Mouse (Mus musculus) naive thymus-derived CD4-positive, alpha-beta T cell, adult 2 months (primary cell): ENCODE data around the gene Cym.

Experiments used
- DNase-seq: peaks from one replicate; pipeline ENCODE4 v3.0.0-alpha.2; 2011; ENCODE audit warnings: low read depth

The Cym gene

GRCm38 (mm10) chr3:107221608-107222007 is at the start of gene Cym:
Cym (minus strand) TSS chr3:107221732.
- DNase-seq, result no peak

GRCm38 (mm10) chr3:107266814-107267345 is 45.3 kb upstream of the Cym start:
- DNase-seq, result no peak

- DNase-seq, result no peak
These were observed 40.3 kb upstream of the Cym start for GRCm38 (mm10) chr3:107261851-107262165.

DNA sequence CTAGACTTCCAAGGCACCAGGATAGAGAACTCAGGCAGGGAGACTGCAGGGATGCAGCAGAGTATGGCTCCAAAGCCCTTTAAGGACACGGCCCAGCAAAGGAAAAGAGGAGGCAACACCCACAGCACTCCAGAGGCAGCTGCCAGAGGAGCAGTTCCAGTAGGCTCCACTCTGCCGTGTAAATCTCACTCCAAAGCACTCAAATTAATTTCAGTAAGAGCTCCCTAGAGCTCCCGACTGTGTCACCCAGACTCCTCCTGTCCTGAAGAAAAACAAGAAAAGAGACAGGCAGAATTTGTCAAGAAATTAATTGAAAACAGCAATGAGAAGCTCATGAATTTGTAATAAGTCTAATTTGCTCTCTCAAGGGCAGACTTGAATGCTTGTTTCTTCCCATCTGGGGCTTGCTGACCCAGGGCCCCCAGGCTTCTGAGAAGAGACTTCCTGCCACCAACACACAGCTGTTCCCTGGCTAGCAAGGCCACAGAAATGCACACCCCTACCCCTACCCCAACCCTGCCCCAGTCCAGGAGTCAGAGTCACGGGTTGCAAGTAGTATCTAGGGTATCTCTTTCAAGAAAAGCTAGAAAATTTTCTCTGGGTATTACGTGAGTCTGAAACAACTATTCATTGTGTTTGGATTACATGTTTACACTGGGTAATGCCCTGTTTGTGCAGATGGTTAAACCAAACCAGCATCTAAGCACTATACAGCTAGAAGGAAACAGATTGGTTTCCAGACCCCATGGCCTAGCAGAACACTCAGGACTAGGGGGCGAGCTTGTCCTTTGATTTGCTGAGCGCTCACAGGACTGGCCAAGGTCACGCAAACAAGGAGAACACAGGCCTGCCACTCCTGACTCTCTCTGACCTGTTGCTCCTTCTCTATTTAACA is 39.7 kb upstream of the Cym start:
- DNase-seq, result no peak

DNA sequence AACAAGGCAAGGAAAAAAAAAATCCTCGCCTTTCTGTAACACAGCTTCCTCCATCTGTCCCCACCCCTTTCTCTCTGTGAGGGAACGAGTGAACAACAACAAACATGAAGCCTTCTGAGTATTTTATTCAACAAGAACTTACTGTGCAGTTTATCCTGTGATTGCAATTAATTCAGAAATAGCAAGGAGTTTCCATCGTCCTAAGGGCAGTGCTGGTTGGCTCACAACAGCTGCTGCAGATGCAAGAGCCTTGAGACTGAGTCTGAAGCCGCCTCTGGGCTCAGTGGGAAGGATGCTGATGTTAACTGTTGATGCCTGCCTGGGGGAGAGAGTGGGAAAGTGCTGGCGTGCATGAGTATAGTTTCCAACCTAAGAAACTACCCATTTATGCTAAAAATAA is 36.4 kb upstream of the Cym start:
- DNase-seq, result no peak

GRCm38 (mm10) chr3:107256724-107257123 is 35.2 kb upstream of the Cym start:
- DNase-seq, result no peak

- DNase-seq, result no peak
These were observed 34.5 kb upstream of the Cym start for GRCm38 (mm10) chr3:107255992-107256391.

DNA sequence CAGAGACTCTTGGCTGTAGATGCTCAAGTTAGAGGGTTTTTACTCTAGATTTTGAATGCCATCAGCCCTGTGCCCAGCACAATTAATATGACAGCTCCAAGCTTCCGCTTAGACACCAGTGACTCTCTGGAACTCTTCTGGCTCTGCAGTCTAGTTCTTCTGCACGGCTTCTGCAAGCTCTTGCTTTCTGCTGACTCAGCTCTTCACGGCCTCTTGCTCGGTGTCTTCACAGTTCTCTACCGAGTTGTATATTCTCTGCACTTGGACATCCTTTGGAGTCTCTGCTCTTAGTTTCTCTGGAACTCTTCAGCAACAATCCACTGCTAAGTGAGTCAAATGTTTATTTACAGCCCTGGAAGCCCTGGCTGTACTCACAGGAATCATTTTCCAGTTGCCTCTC is 32.4 kb upstream of the Cym start:
- DNase-seq, result no peak

- no peak for DNase-seq
These were observed 30.5 kb upstream of the Cym start for GRCm38 (mm10) chr3:107252035-107252434.

GRCm38 (mm10) chr3:107250320-107250719 is 28.8 kb upstream of the Cym start:
- no peak for DNase-seq

GRCm38 (mm10) chr3:107249042-107249441 is 27.5 kb upstream of the Cym start:
- no peak for DNase-seq

- no peak for DNase-seq
These were observed 25.3 kb upstream of the Cym start for GRCm38 (mm10) chr3:107246876-107247275.

DNA sequence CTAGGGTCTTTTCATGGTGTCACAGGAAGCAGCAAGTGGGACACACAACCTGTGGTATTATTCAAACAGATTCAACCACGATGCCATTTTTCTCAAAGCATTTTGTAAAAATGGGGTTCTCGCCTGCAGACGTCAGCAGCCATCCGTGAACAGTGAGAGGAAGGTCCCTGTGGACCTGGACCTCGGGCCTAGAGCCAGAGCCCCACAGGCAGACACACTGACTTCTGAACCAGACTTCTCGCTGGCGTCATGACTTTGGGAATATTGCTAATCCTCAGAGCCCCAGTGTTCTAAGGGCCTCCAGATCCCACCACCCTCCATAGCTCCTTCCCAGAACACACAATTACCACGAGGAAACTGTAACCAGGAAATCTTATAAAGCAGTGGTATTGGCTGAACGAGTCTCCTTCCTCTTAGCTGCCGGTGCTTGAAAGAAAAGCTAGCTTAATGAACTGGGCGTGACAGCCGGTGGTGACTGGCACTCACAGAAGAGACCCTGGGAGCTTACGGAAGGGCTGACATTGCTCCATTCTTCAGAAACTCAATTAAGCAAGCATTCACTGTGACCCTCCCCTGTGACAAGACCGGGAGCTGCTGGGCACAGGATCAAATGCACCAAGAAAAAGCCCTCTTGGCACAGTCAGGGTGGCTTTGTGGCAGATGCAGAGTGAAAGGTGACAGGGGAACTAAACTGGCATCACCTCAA is 20.0 kb upstream of the Cym start:
- no peak for DNase-seq

DNA sequence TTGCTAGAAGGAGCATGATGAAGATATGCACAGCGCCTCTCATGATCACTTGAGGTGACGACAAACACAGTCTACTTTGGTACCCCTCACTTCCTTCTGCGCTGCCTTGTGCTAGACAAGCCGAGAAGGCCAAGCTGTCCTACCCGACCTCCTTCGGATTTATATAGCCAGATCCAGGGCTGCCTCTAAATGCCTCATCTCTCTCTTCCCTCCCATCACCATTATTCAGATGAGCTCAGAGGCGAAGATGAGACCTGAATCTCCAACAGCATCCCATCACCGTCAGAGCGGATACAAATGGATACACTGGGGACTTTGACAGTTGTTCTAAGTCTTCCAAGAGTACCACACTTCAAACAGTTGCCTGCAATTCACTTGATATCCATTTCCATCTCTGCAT is 18.1 kb upstream of the Cym start, which contains the start of gene Prok1:
Prok1 (minus strand) TSS at position 101 of the 400 bp plus-strand sequence.
- no peak for DNase-seq

GRCm38 (mm10) chr3:107238471-107238980 is 17.0 kb upstream of the Cym start:
- no peak for DNase-seq

- DNase-seq, result no peak
These were observed 16.5 kb upstream of the Cym start for GRCm38 (mm10) chr3:107238051-107238450.

DNA sequence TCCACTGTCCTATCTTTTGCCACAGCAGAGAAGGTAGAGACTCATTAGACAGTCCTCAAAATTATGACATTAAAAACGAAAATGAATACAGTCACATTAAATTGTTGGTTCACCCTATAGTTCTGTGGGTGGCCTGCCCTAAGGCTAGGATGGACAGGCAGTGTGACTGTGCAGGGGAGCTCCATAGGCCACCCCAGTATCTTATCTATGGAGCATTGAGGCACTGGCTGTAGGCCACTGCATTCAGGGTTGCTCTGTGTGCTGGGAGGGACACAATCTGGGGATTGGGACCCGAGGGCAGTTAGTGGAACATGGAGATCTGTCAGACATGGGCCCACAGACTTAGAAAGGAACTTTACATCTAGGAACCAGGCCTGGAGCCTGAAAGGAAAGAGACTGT is 12.4 kb upstream of the Cym start:
- DNase-seq, result no peak

- DNase-seq, result peak; percentile 93
These were observed 11.8 kb upstream of the Cym start for GRCm38 (mm10) chr3:107233351-107233813.

GRCm38 (mm10) chr3:107231202-107231601 is 9.7 kb upstream of the Cym start:
- no peak for DNase-seq

GRCm38 (mm10) chr3:107230527-107230926 is 9.0 kb upstream of the Cym start, which contains the start of gene A630076J17Rik:
A630076J17Rik (plus strand) TSS chr3:107230614.
- no peak for DNase-seq

- no peak for DNase-seq
These were observed 8.3 kb upstream of the Cym start for GRCm38 (mm10) chr3:107229822-107230221.

DNA sequence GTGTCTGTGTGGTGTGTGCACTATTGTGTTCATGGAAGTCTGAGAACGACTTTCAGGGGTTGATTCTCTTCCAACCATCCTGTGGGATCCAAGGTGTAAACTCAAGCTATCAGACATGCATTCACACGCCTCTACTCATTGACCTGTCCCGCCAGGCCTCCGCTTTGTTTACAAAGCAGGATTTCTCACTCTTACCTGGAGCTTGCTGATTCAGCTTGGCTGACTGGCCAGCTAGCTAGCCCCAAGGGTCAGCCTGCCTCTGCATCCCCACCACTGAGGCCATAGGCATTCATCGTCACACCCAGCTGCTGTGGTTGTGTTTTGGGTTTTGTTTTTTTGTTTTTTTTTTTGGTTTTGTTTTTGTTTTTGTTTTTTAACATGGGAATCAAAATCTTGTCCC is 7.7 kb upstream of the Cym start:
- DNase-seq, result no peak

DNA sequence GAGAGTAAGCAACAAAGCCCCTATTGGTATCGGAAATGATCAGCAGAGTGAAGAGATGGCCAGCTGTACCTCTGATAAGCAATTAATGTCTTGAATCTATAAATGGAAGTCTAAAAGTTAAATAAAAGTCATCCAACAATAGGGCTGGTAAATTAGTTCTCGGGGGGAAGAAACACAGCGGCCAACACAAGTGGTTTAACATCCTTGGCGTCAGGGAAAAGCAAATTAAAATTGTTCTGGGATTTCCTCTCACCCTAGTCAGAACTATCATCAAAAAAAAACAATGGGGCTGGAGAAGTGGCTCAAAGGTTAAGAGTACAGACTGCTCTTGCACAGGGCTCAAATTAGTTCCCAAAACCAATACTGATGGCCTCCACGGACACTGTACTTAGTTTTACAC is 4.3 kb upstream of the Cym start:
- DNase-seq, result no peak
